ENCODE assay signal across 8 mouse cellular contexts in the genomic region with DNA sequence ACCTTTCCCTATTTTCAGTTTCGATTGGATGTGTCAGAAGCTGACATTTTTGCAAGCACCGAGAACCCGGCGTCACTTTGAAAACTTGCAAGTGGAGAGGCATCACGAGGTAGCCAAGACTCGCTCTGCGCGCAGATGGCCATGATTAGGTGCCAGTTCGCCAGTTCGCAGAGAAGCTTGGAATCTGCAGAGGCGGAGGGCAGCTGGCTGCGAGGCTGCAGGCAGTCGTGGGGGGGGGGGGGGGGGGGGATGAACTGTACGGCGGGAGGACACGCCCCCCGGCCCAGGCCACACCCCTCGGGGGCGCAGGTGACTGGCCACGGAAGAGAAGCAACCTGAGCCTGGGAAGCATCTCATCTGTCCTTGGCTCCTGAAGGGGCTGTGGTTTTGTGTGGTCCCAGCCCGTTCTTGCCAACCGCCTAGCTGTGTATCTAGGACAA.
A peak's percentile ranks its signal among the peaks of the same experiment; 100 is the strongest.
DNase-seq lines count a peak whose midpoint lies in the region; ATAC-seq and TF ChIP-seq lines count a peak whose summit lies in the region.

No protein-coding gene starts in this region.

- peak overlapping the region; percentile 26 for H3K4me3 ChIP-seq in heart, postnatal 0 days (ENCODE audit: low read depth, low read length)
- H3K4me3 ChIP-seq in forebrain, embryonic 12.5 days (replicated peaks) = peak overlapping the region; percentile 25
- no peak overlapping the region for H3K4me3 ChIP-seq in neural tube, embryonic 11.5 days (ENCODE audit: low read depth, low read length)

- H3K4me1 ChIP-seq in heart, postnatal 0 days (ENCODE audit: control insufficient read depth, insufficient read depth) = no peaks in the 10 kb centered on the region
- H3K4me1 ChIP-seq in forebrain, embryonic 12.5 days = peaks cover 9% of the 10 kb centered on the region
- no peaks in the 10 kb centered on the region; the same call in none of the 2 replicates for H3K4me1 ChIP-seq in neural tube, embryonic 11.5 days (ENCODE audit: control insufficient read depth, insufficient read depth, low read length)

- ATAC-seq in heart, postnatal 0 days (ENCODE audit: insufficient read depth, low read depth) = no peak
- ATAC-seq in forebrain, embryonic 12.5 days (ENCODE audit: low FRiP score) = peak; percentile 67
- ATAC-seq in neural tube, embryonic 11.5 days (ENCODE audit: insufficient read depth, low FRiP score, low TSS enrichment) = no peak
- ATAC-seq in activated CD4-positive, CD25-positive, alpha-beta regulatory T cell, adult 4 months = no peak

- no peak for TF ChIP-seq EP300 in heart, postnatal 0 days (IDR thresholded peaks at IDR 0.05; ENCODE audit: low read depth)

- H3K9me3 ChIP-seq in heart, postnatal 0 days (replicated peaks; ENCODE audit: control insufficient read depth, low read length) = no peaks in the 10 kb centered on the region
- H3K9me3 ChIP-seq in forebrain, embryonic 12.5 days = 0 out of 2 replicates have a peak, but pooled peaks cover 5% of the 10 kb centered on the region
- H3K9me3 ChIP-seq in neural tube, embryonic 11.5 days (ENCODE audit: control insufficient read depth, low read length) = no peaks in the 10 kb centered on the region

- no peak overlapping the region for H3K27ac ChIP-seq in heart, postnatal 0 days (ENCODE audit: low read depth)
- H3K27ac ChIP-seq in forebrain, embryonic 12.5 days = no peak overlapping the region
- no peak overlapping the region for H3K27ac ChIP-seq in neural tube, embryonic 11.5 days (ENCODE audit: low read depth, low read length)

- H3K4me2 ChIP-seq in heart, postnatal 0 days (ENCODE audit: low read depth, low read length) = peak overlapping the region; percentile 49
- peak overlapping the region; percentile 49 for H3K4me2 ChIP-seq in forebrain, embryonic 12.5 days
- H3K4me2 ChIP-seq in neural tube, embryonic 11.5 days (ENCODE audit: low read depth) = peak overlapping the region; percentile 31

- H3K36me3 ChIP-seq in heart, postnatal 0 days (replicated peaks; ENCODE audit: control insufficient read depth, insufficient read depth, low read length) = no peaks in the 10 kb centered on the region
- H3K36me3 ChIP-seq in forebrain, embryonic 12.5 days (replicated peaks) = no peaks in the 10 kb centered on the region
- no peaks in the 10 kb centered on the region for H3K36me3 ChIP-seq in neural tube, embryonic 11.5 days (ENCODE audit: control insufficient read depth, insufficient read depth, low read length)

- peaks cover 19% of the 10 kb centered on the region for H3K27me3 ChIP-seq in heart, postnatal 0 days (ENCODE audit: control insufficient read depth, insufficient read depth, low read length)
- H3K27me3 ChIP-seq in forebrain, embryonic 12.5 days = peaks cover 6% of the 10 kb centered on the region
- H3K27me3 ChIP-seq in neural tube, embryonic 11.5 days (ENCODE audit: control insufficient read depth, insufficient read depth, low read length) = no peaks in the 10 kb centered on the region

- no peak for TF ChIP-seq CTCF in heart, postnatal 0 days (IDR thresholded peaks at IDR 0.05; ENCODE audit: low read depth)

- intact Hi-C loops in heart, postnatal 10 days (cut with DNase I) = no loop called here

- H3K9ac ChIP-seq in heart, postnatal 0 days (replicated peaks; ENCODE audit: low read depth, low read length) = no peak overlapping the region
- peak overlapping the region; percentile 33; the same call in 1 of the 2 replicates for H3K9ac ChIP-seq in forebrain, embryonic 12.5 days
- H3K9ac ChIP-seq in neural tube, embryonic 11.5 days (ENCODE audit: low read length) = no peak overlapping the region

- WGBS in heart, postnatal 0 days = 7% methylated on average over 20 of the region's 22 CpGs
- WGBS in forebrain, embryonic 12.5 days = 5% methylated on average over 21 of the region's 22 CpGs
- 9% methylated on average over 16 of the region's 22 CpGs for WGBS in neural tube, embryonic 11.5 days

- DNase-seq in heart, postnatal 0 days (ENCODE audit: low spot score) = no peak
- DNase-seq in heart, postnatal 10 days = no peak
- peak; percentile 63 for DNase-seq in brain, adult 2 months (ENCODE audit: low read depth, low spot score)
- peak; percentile 38 to 47 for DNase-seq in layer of hippocampus, postnatal 25 days (ENCODE audit: extremely low spot score in 1 of 2, low spot score in 1 of 2)
- DNase-seq in neural tube, embryonic 11.5 days (ENCODE audit: low spot score) = peak; percentile 43
- no peak for DNase-seq in ovary, postnatal 14 days (ENCODE audit: low spot score)

Comparison
In these comparisons a context has a peak if more than half of its experiments do, and no peak if none do; other contexts are left out.
1. DNase-seq: peak in brain, adult 2 months (single experiment), layer of hippocampus, postnatal 25 days (2 of 2) and neural tube, embryonic 11.5 days (single experiment); none in heart, postnatal 0 days (single experiment), heart, postnatal 10 days (0 of 2) and ovary, postnatal 14 days (single experiment).
2. Peak in every context shown above with its lines, with median percentiles within 50 percentile points of each other: H3K4me2 ChIP-seq.